Mouse (Mus musculus): ENCODE results near the gene Dnajb14. TPM values are rescaled to one million over a fixed set of nuclear protein-coding genes. Genes with fewer than 3 reads are reported as not detected.

Gene Dnajb14
- polyA plus RNA-seq, 1 experiment from 2014 or later, result 9.6 TPM

- 90% methylated on average over 4 of the region's 4 CpGs for WGBS
- H3K4me3 ChIP-seq (ENCODE audit: low read length), result no peak overlapping the region
- H3K27me3 ChIP-seq (replicated peaks; ENCODE audit: control insufficient read depth, insufficient read depth, low read length), result no peaks in the 10 kb centered on the region
- no peak overlapping the region for H3K4me2 ChIP-seq (ENCODE audit: low read depth, low read length)
- no peak overlapping the region for H3K27ac ChIP-seq (ENCODE audit: low read length)
- no peak overlapping the region for H3K9ac ChIP-seq (ENCODE audit: low read depth, low read length)
- peaks cover 3% of the 10 kb centered on the region; the same call in 1 of the 2 replicates for H3K36me3 ChIP-seq (ENCODE audit: control insufficient read depth, insufficient read depth, low read length)
- peaks cover 8% of the 10 kb centered on the region for H3K4me1 ChIP-seq (ENCODE audit: control insufficient read depth, insufficient read depth, low read length)
- no peaks in the 10 kb centered on the region for H3K9me3 ChIP-seq (ENCODE audit: control insufficient read depth, low read length)
- ATAC-seq, result no peak
Measured at GRCm38 (mm10) chr3:137920594-137920993, 53.1 kb downstream of the Dnajb14 start.

- no peak overlapping the region for H3K4me3 ChIP-seq (ENCODE audit: low read length)
- WGBS, result 94% methylated on average over 4 of the region's 4 CpGs
- no peaks in the 10 kb centered on the region for H3K4me1 ChIP-seq (ENCODE audit: control insufficient read depth, insufficient read depth, low read length)
- 0 out of 2 replicates have a peak, but pooled peaks cover 6% of the 10 kb centered on the region for H3K36me3 ChIP-seq (ENCODE audit: control insufficient read depth, insufficient read depth, low read length)
- ATAC-seq, result no peak
- H3K9me3 ChIP-seq (ENCODE audit: control insufficient read depth, low read length), result no peaks in the 10 kb centered on the region
- H3K9ac ChIP-seq (ENCODE audit: low read depth, low read length), result no peak overlapping the region
- H3K27ac ChIP-seq (ENCODE audit: low read length), result no peak overlapping the region
- no peaks in the 10 kb centered on the region for H3K27me3 ChIP-seq (replicated peaks; ENCODE audit: control insufficient read depth, insufficient read depth, low read length)
- no peak overlapping the region for H3K4me2 ChIP-seq (ENCODE audit: low read depth, low read length)
Measured at GRCm38 (mm10) chr3:137927010-137927409, 59.5 kb downstream of the Dnajb14 start.

GRCm38 (mm10) chr3:137929940-137930339 lies 62.5 kb downstream of the Dnajb14 start:
- peaks cover 10% of the 10 kb centered on the region; the same call in 1 of the 2 replicates for H3K36me3 ChIP-seq (ENCODE audit: control insufficient read depth, insufficient read depth, low read length)
- H3K4me3 ChIP-seq (ENCODE audit: low read length), result no peak overlapping the region
- no peak overlapping the region for H3K4me2 ChIP-seq (ENCODE audit: low read depth, low read length)
- H3K9ac ChIP-seq (ENCODE audit: low read depth, low read length), result no peak overlapping the region
- no peaks in the 10 kb centered on the region for H3K4me1 ChIP-seq (ENCODE audit: control insufficient read depth, insufficient read depth, low read length)
- H3K9me3 ChIP-seq (ENCODE audit: control insufficient read depth, low read length), result no peaks in the 10 kb centered on the region
- WGBS, result 88% methylated on average over 3 of the region's 3 CpGs
- ATAC-seq, result no peak
- H3K27ac ChIP-seq (ENCODE audit: low read length), result no peak overlapping the region
- H3K27me3 ChIP-seq (replicated peaks; ENCODE audit: control insufficient read depth, insufficient read depth, low read length), result no peaks in the 10 kb centered on the region

- ATAC-seq, result peak; percentile 49
- Histone ChIP-seq H3K36me3 (ENCODE audit: control insufficient read depth, insufficient read depth, low read length) (peaks cover 4% of the 10 kb centered on the region; the same call in 1 of the 2 replicates), H3K27me3 (replicated peaks; ENCODE audit: control insufficient read depth, insufficient read depth, low read length) (no peaks in the 10 kb centered on the region), H3K27ac (ENCODE audit: low read length) (no peak overlapping the region), H3K9me3 (ENCODE audit: control insufficient read depth, low read length) (no peaks in the 10 kb centered on the region), H3K4me1 (ENCODE audit: control insufficient read depth, insufficient read depth, low read length) (no peaks in the 10 kb centered on the region), H3K9ac (ENCODE audit: low read depth, low read length) (no peak overlapping the region), H3K4me2 (ENCODE audit: low read depth, low read length) (no peak overlapping the region), H3K4me3 (ENCODE audit: low read length) (no peak overlapping the region)
- WGBS, result 55% methylated on average over 7 of the region's 7 CpGs
Measured at GRCm38 (mm10) chr3:137932748-137933147, 65.3 kb downstream of the Dnajb14 start.

DNA sequence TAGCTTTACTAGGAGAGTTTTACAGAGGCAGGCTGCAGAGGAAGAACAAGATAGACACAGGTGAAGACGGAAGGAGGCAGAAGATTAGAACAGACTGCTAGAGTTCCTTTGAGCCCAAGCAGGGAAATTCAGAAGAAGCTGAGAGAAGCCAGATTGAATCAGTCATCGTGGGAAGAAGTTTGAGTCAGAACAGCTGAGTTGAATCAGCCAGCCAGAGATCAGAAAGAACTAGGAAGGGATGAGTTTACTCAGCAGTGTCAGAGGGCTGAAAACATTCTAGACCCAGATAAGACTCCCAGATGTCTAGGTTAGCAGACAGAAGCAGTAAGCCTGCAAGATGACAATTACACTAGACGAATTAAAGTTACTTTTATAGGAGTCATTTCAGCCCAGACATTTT lies 66.5 kb downstream of the Dnajb14 start:
- no peak for ATAC-seq
- Histone ChIP-seq H3K9ac (ENCODE audit: low read depth, low read length) (no peak overlapping the region), H3K27me3 (replicated peaks; ENCODE audit: control insufficient read depth, insufficient read depth, low read length) (no peaks in the 10 kb centered on the region), H3K4me3 (ENCODE audit: low read length) (no peak overlapping the region), H3K4me1 (ENCODE audit: control insufficient read depth, insufficient read depth, low read length) (no peaks in the 10 kb centered on the region), H3K4me2 (ENCODE audit: low read depth, low read length) (no peak overlapping the region), H3K9me3 (ENCODE audit: control insufficient read depth, low read length) (no peaks in the 10 kb centered on the region), H3K27ac (ENCODE audit: low read length) (no peak overlapping the region), H3K36me3 (ENCODE audit: control insufficient read depth, insufficient read depth, low read length) (peaks cover 4% of the 10 kb centered on the region; the same call in 1 of the 2 replicates)
- 60% methylated on average over 3 of the region's 3 CpGs for WGBS

DNA sequence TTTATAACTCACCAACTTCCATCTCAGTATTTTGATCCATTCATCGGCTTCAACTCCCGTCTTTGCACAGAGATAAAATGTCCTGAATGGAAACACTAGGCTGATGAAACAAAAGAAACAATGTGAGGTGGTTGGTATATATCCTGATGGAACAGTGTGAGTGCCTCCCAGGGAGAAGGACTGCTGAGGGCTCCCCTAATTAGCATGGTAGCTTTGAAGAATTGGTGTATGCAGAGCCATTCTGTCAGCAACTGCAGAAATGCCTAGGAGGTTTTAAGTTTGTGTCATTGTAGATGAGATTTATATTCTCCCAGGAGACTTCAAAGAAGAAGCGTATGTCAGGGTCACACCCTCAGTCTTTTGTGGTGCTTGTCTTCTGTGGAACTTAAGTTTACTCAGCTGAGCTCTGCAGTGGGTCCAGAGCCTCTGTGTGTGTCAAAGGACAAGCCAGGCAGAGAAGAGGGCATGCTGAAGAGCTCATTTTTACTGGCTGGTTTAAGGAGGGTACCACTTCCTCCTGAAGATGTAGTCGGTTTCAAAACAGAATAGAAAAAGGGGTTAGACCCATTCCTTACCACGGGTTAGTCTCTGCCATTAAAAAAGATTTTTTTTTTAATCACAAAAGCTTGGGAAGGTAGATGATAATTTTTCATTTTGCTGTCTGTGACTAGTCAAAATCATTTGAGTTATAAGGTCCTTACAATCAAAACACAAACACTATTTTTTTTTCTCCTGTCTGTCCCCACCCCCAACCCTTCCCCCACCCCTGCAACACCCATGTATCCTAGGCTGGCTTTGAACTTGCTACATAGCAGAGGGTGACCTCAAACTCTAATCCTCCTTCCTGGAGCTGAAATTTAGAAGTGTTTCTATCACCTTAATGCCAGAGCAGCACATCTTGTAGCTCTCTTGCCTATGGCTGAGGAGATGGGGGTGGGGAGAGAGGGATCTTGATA lies 68.4 kb downstream of the Dnajb14 start:
- ATAC-seq, result no peak
- no peak overlapping the region for H3K4me3 ChIP-seq (ENCODE audit: low read length)
- H3K27ac ChIP-seq (ENCODE audit: low read length), result no peak overlapping the region
- H3K4me2 ChIP-seq (ENCODE audit: low read depth, low read length), result no peak overlapping the region
- H3K36me3 ChIP-seq (ENCODE audit: control insufficient read depth, insufficient read depth, low read length), result peaks cover 4% of the 10 kb centered on the region; the same call in 1 of the 2 replicates
- WGBS, result 60% methylated on average over 5 of the region's 5 CpGs
- no peaks in the 10 kb centered on the region for H3K9me3 ChIP-seq (ENCODE audit: control insufficient read depth, low read length)
- no peak overlapping the region for H3K9ac ChIP-seq (ENCODE audit: low read depth, low read length)
- peaks cover under 1% of the 10 kb centered on the region for H3K4me1 ChIP-seq (ENCODE audit: control insufficient read depth, insufficient read depth, low read length)
- no peaks in the 10 kb centered on the region for H3K27me3 ChIP-seq (replicated peaks; ENCODE audit: control insufficient read depth, insufficient read depth, low read length)

GRCm38 (mm10) chr3:137936541-137936940 lies 69.1 kb downstream of the Dnajb14 start:
- no peak overlapping the region for H3K4me2 ChIP-seq (ENCODE audit: low read depth, low read length)
- no peak for ATAC-seq
- H3K36me3 ChIP-seq (ENCODE audit: control insufficient read depth, insufficient read depth, low read length), result peaks cover 4% of the 10 kb centered on the region; the same call in 1 of the 2 replicates
- H3K9me3 ChIP-seq (ENCODE audit: control insufficient read depth, low read length), result no peaks in the 10 kb centered on the region
- H3K27me3 ChIP-seq (replicated peaks; ENCODE audit: control insufficient read depth, insufficient read depth, low read length), result no peaks in the 10 kb centered on the region
- WGBS, result 34% methylated on average over 6 of the region's 6 CpGs
- no peak overlapping the region for H3K9ac ChIP-seq (ENCODE audit: low read depth, low read length)
- H3K4me3 ChIP-seq (ENCODE audit: low read length), result no peak overlapping the region
- no peak overlapping the region for H3K27ac ChIP-seq (ENCODE audit: low read length)
- peaks cover 5% of the 10 kb centered on the region for H3K4me1 ChIP-seq (ENCODE audit: control insufficient read depth, insufficient read depth, low read length)

DNA sequence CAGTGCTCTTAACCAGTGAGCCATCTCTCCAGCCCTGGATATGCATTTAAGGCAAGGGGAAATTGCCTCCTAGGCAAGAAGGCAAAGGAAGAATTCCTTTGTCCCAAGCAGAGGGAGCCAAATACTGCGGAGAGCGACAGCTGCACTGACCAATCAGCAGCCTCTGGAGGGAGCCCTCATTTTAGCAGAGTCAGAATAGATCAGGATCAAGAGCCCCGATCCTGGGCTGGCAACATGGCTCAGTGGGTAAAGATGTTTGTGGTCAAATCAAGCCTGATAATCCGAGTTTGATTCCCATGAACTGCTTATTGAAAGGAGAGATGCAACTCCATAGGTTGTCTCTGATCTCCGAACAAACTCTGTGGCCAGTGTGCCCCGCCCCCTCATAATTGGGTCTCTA lies 71.1 kb downstream of the Dnajb14 start:
- no peak for ATAC-seq
- 45% methylated on average over 6 of the region's 6 CpGs for WGBS
- Histone ChIP-seq H3K4me3 (ENCODE audit: low read length) (no peak overlapping the region), H3K4me2 (ENCODE audit: low read depth, low read length) (no peak overlapping the region), H3K9ac (ENCODE audit: low read depth, low read length) (no peak overlapping the region), H3K27me3 (replicated peaks; ENCODE audit: control insufficient read depth, insufficient read depth, low read length) (no peaks in the 10 kb centered on the region), H3K9me3 (ENCODE audit: control insufficient read depth, low read length) (no peaks in the 10 kb centered on the region), H3K36me3 (ENCODE audit: control insufficient read depth, insufficient read depth, low read length) (no peaks in the 10 kb centered on the region), H3K4me1 (ENCODE audit: control insufficient read depth, insufficient read depth, low read length) (peaks cover 5% of the 10 kb centered on the region), H3K27ac (ENCODE audit: low read length) (no peak overlapping the region)

- H3K9me3 ChIP-seq (ENCODE audit: control insufficient read depth, low read length), result no peaks in the 10 kb centered on the region
Measured at GRCm38 (mm10) chr3:137940757-137941156, 73.3 kb downstream of the Dnajb14 start.

More at GRCm38 (mm10) chr3:137940757-137941156, 73.3 kb downstream of the Dnajb14 start:
- Histone ChIP-seq H3K4me1 (ENCODE audit: control insufficient read depth, insufficient read depth, low read length) (peaks cover 5% of the 10 kb centered on the region), H3K4me2 (ENCODE audit: low read depth, low read length) (no peak overlapping the region), H3K4me3 (ENCODE audit: low read length) (no peak overlapping the region), H3K36me3 (ENCODE audit: control insufficient read depth, insufficient read depth, low read length) (no peaks in the 10 kb centered on the region), H3K27ac (ENCODE audit: low read length) (peak overlapping the region; percentile 82), H3K27me3 (replicated peaks; ENCODE audit: control insufficient read depth, insufficient read depth, low read length) (no peaks in the 10 kb centered on the region), H3K9ac (ENCODE audit: low read depth, low read length) (0 out of 2 replicates have a peak overlapping the region, but pooled peaks have one; percentile 7)
- peak; percentile 82 for ATAC-seq
- WGBS, result 57% methylated on average over 4 of the region's 4 CpGs

All from intestine, embryonic 16.5 days (tissue).